Mouse (Mus musculus) testis, adult 2 months (tissue): ENCODE data around the gene Ankrd17.

Source experiments
- CTCF ChIP-seq: fragments of 200-500 bp; IDR thresholded peaks from 2 replicates; pipeline ENCODE4 v1.5.1; 2012; ENCODE audit warnings: low read depth, mild to moderate bottlenecking, inconsistent platforms, low read length, moderate library complexity; ENCODE audit not compliant: control insufficient read depth, insufficient read depth, insufficient replicate concordance
- POLR2A ChIP-seq: fragments of 200-500 bp; IDR thresholded peaks from 2 replicates; pipeline ENCODE4 v1.6.1; 2012; ENCODE audit warnings: low read depth, mild to moderate bottlenecking, inconsistent platforms, low read length, moderate library complexity; ENCODE audit not compliant: control insufficient read depth

- no peak for TF ChIP-seq CTCF
- TF ChIP-seq POLR2A = no peak
Observed at GRCm38 (mm10) chr5:90246567-90246966, 119.8 kb downstream of the Ankrd17 start.
